Mouse (Mus musculus) lung, postnatal 0 days (tissue): ENCODE results near the gene Snu13. TPM values are rescaled to one million over a fixed set of nuclear protein-coding genes. Genes with fewer than 3 reads are reported as not detected.

Source experiments
- ATAC-seq: fragments of 200-750 bp; cut with Nextera tagmentation; 2 replicates; pipeline ENCODE4 v1.8.0; 2017; ENCODE audit warnings: moderate library complexity
- DNase-seq: peaks from one replicate; pipeline ENCODE4 v3.0.0-alpha.2; 2016; ENCODE audit warnings: low spot score
- H3K27ac ChIP-seq: fragments of 300-500 bp; sonication (generic); 2 replicates; pipeline ENCODE4 v1.5.1; 2014; ENCODE audit warnings: antibody characterized with exemption, mild to moderate bottlenecking, low read length, mixed read lengths
- H3K27me3 ChIP-seq: fragments of 300-500 bp; sonication (generic); replicated peaks from 2 replicates; pipeline ENCODE4 v1.6.1; 2014; ENCODE audit warnings: low read length, mixed read lengths; ENCODE audit not compliant: insufficient read depth
- H3K36me3 ChIP-seq: fragments of 300-500 bp; sonication (generic); 2 replicates; pipeline ENCODE4 v1.6.1; 2014; ENCODE audit warnings: low read length, mixed read lengths; ENCODE audit not compliant: insufficient read depth
- H3K4me1 ChIP-seq: fragments of 300-500 bp; sonication (generic); 2 replicates; pipeline ENCODE4 v1.6.1; 2014; ENCODE audit warnings: antibody characterized with exemption, low read depth, low read length, mixed read lengths; ENCODE audit not compliant: insufficient read depth
- H3K4me2 ChIP-seq: fragments of 300-500 bp; sonication (generic); replicated peaks from 2 replicates; pipeline ENCODE4 v1.6.1; 2014; ENCODE audit warnings: low read depth, mild to moderate bottlenecking, low read length, moderate library complexity, mixed read lengths
- H3K4me3 ChIP-seq: fragments of 300-500 bp; sonication (generic); 2 replicates; pipeline ENCODE4 v1.5.1; 2014; ENCODE audit warnings: low read depth, low read length
- H3K9ac ChIP-seq: fragments of 300-500 bp; sonication (generic); replicated peaks from 2 replicates; pipeline ENCODE4 v1.6.1; 2014; ENCODE audit warnings: low read depth, mild to moderate bottlenecking
- H3K9me3 ChIP-seq: fragments of 300-500 bp; sonication (generic); 2 replicates; pipeline ENCODE4 v1.6.1; 2016; ENCODE audit warnings: low read length, mixed read lengths
- CTCF ChIP-seq: IDR thresholded peaks from 2 replicates; pipeline ENCODE4 v1.5.1; 2016; ENCODE audit warnings: antibody characterized with exemption, mild to moderate bottlenecking
- EP300 ChIP-seq: IDR thresholded peaks from 2 replicates; pipeline ENCODE4 v1.6.1; 2016; ENCODE audit warnings: antibody characterized with exemption, mild to moderate bottlenecking, control low read depth
- WGBS: fragments of 180-500 bp; shearing (Covaris S2); extraction: QIAGEN DNeasy Blood & Tissue Kit; methylation state at CpG from one replicate; pipeline ENCODE4 v1.1.7; 2014; 5-methylcytosine and 5-hydroxymethylcytosine counted together
- polyA plus RNA-seq: library from polyadenylated mRNA; unstranded; fragments of >200 nt; fragmentation: Nextera tagmentation; extraction: Ambion mirVana; gene quantifications from 2 replicates; pipeline ENCODE4 v1.2.1, GENCODE M21; 2015

The Snu13 gene
- polyA plus RNA-seq, 1 experiment from 2014 or later, result 139 TPM

DNA sequence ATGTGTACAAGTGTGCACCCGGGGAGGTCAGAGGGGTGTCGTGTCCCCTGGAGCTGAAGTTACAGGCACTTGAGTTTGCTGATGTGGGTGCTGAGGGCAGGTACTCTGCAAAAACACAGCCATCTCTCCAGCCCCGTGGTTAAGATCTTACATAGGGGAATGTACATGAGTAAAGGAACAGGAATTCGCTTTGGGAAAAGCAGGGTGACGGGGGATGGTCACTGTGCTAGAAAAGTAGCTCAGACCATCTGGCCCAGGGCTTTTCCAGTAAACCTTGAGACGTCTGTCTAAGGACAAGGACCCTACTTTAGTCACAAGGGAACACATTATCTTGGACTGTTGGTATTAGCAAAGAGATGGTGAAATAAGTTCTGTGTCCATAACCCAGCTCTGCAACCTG lies 35.5 kb downstream of the Snu13 start:
- TF ChIP-seq CTCF (no peak), EP300 (peak; percentile 65)
- Histone ChIP-seq H3K4me1 (peaks cover 6% of the 10 kb centered on the region; the same call in 1 of the 2 replicates), H3K36me3 (no peaks in the 10 kb centered on the region), H3K9me3 (no peaks in the 10 kb centered on the region), H3K27ac (no peak overlapping the region), H3K4me3 (no peak overlapping the region), H3K27me3 (no peaks in the 10 kb centered on the region), H3K4me2 (no peak overlapping the region), H3K9ac (no peak overlapping the region)
- ATAC-seq, result no peak
- 69% methylated on average over 6 of the region's 6 CpGs for WGBS
- DNase-seq, result peak; percentile 49

DNA sequence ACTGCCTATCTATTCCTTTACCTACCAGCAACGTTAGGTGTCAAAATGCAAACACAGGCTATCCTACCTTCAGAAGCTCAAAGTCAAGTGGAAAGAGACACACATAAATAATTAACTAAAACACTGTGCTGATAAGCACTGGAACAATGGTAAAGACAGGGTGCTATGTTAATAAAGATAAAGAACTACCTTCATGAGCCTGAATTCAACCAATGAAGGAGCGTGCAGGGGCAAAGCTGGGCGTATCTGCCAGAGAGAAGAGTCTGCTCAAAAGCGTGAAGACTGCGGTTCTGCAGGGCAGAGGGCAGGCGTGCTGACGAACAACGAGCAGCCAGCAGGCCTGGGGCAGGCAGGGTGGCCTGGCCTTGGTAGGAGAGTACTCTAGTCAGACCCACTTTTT lies 43.1 kb downstream of the Snu13 start:
- no peak overlapping the region for H3K9ac ChIP-seq
- 73% methylated on average over 8 of the region's 8 CpGs for WGBS
- H3K36me3 ChIP-seq, result peaks cover 7% of the 10 kb centered on the region; the same call in 1 of the 2 replicates
- no peak overlapping the region for H3K4me2 ChIP-seq
- TF ChIP-seq EP300 (no peak), CTCF (no peak)
- H3K4me3 ChIP-seq, result no peak overlapping the region
- no peak for DNase-seq
- ATAC-seq, result no peak
- no peaks in the 10 kb centered on the region for H3K9me3 ChIP-seq
- H3K27me3 ChIP-seq, result no peaks in the 10 kb centered on the region
- no peaks in the 10 kb centered on the region for H3K4me1 ChIP-seq
- H3K27ac ChIP-seq, result no peak overlapping the region

GRCm38 (mm10) chr15:81993992-81994391 lies 53.4 kb downstream of the Snu13 start:
- 57% methylated on average over 6 of the region's 6 CpGs for WGBS
- no peak overlapping the region for H3K4me3 ChIP-seq
- no peak overlapping the region for H3K27ac ChIP-seq
- H3K4me2 ChIP-seq, result no peak overlapping the region
- no peak for ATAC-seq
- no peaks in the 10 kb centered on the region for H3K9me3 ChIP-seq
- no peak for DNase-seq
- TF ChIP-seq EP300, result no peak
- TF ChIP-seq CTCF, result no peak
- H3K36me3 ChIP-seq, result 0 out of 2 replicates have a peak, but pooled peaks cover 14% of the 10 kb centered on the region
- H3K27me3 ChIP-seq, result no peaks in the 10 kb centered on the region
- H3K4me1 ChIP-seq, result no peaks in the 10 kb centered on the region
- H3K9ac ChIP-seq, result no peak overlapping the region

DNA sequence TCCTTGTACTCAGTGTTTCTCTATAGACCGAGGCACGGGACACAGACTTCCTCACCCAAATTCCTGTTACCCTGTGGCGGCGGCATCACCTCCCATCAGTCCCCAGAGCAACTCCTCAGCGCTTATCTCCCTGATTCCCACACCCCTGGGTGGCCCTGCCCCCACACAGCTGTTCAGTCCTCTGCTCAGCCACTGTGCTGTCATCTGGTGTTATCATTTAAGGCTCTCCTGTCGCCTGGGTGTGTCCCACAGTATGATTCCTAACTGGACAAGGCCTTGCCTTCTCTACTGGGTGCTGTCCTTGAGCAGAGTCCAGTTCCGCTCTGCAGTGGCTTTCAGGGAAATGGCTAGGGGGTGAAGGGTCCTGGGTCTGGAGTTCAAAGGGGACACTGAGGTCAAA lies 56.8 kb downstream of the Snu13 start:
- H3K27ac ChIP-seq, result no peak overlapping the region
- no peaks in the 10 kb centered on the region for H3K4me1 ChIP-seq
- 0 out of 2 replicates have a peak, but pooled peaks cover 11% of the 10 kb centered on the region for H3K36me3 ChIP-seq
- H3K9ac ChIP-seq, result no peak overlapping the region
- H3K9me3 ChIP-seq, result no peaks in the 10 kb centered on the region
- TF ChIP-seq EP300 (no peak), CTCF (no peak)
- ATAC-seq (no peak), DNase-seq (no peak)
- no peak overlapping the region for H3K4me2 ChIP-seq
- no peak overlapping the region for H3K4me3 ChIP-seq
- 42% methylated on average over 7 of the region's 7 CpGs for WGBS
- H3K27me3 ChIP-seq, result no peaks in the 10 kb centered on the region

Other genes with a start within 250 kb of the Snu13 start
- 38.6 and 44.0 TPM in 2 replicates for gene Tef, start 245.2 kb downstream of the Snu13 start, polyA plus RNA-seq
- 24.8 and 30.0 TPM in 2 replicates for gene Tob2, start 188.8 kb downstream of the Snu13 start, polyA plus RNA-seq
- 80.3 and 88.8 TPM in 2 replicates for gene Phf5a, start 175.7 kb downstream of the Snu13 start, polyA plus RNA-seq
- 89.2 and 90.8 TPM in 2 replicates for gene Aco2, start 175.3 kb downstream of the Snu13 start, polyA plus RNA-seq
- gene Polr3h, start 121.4 kb downstream of the Snu13 start, polyA plus RNA-seq, result 41.8 and 43.1 TPM in 2 replicates
- 3.8 TPM in 2 replicates for gene Csdc2, start 110.8 kb downstream of the Snu13 start, polyA plus RNA-seq
- gene Pmm1, start 86.7 kb downstream of the Snu13 start, polyA plus RNA-seq, result 22.1 and 23.4 TPM in 2 replicates
- not detected in 2 replicates for gene 1700029P11Rik, start 67.1 kb downstream of the Snu13 start, polyA plus RNA-seq
- 19.6 and 24.6 TPM in 2 replicates for gene Xrcc6, start 59.8 kb downstream of the Snu13 start, polyA plus RNA-seq
- gene Desi1, start 13.7 kb downstream of the Snu13 start, polyA plus RNA-seq, result 14.5 and 17.1 TPM in 2 replicates
- gene 4930407I10Rik, start 11.6 kb upstream of the Snu13 start, polyA plus RNA-seq, result not detected in 2 replicates
- not detected in 2 replicates for gene Mei1, start 22.4 kb upstream of the Snu13 start, polyA plus RNA-seq
- 10.4 and 10.8 TPM in 2 replicates for gene Ccdc134, start 80.3 kb upstream of the Snu13 start, polyA plus RNA-seq
- 113 and 115 TPM in 2 replicates for gene Srebf2, start 99.6 kb upstream of the Snu13 start, polyA plus RNA-seq
- 0.29 and 0.55 TPM in 2 replicates for gene Shisa8, start 165.2 kb upstream of the Snu13 start, polyA plus RNA-seq
- 0.07 and 0.49 TPM in 2 replicates for gene Tnfrsf13c, start 176.8 kb upstream of the Snu13 start, polyA plus RNA-seq
- gene Cenpm, start 197.2 kb upstream of the Snu13 start, polyA plus RNA-seq, result 3.9 and 4.3 TPM in 2 replicates
- not detected in 2 replicates for gene 1500009C09Rik, start 204.8 kb upstream of the Snu13 start, polyA plus RNA-seq
- gene Sept3, start 227.3 kb upstream of the Snu13 start, polyA plus RNA-seq, result 0.11 and 0.26 TPM in 2 replicates